ENCODE assay signal across 8 mouse cellular contexts in the genomic region with DNA sequence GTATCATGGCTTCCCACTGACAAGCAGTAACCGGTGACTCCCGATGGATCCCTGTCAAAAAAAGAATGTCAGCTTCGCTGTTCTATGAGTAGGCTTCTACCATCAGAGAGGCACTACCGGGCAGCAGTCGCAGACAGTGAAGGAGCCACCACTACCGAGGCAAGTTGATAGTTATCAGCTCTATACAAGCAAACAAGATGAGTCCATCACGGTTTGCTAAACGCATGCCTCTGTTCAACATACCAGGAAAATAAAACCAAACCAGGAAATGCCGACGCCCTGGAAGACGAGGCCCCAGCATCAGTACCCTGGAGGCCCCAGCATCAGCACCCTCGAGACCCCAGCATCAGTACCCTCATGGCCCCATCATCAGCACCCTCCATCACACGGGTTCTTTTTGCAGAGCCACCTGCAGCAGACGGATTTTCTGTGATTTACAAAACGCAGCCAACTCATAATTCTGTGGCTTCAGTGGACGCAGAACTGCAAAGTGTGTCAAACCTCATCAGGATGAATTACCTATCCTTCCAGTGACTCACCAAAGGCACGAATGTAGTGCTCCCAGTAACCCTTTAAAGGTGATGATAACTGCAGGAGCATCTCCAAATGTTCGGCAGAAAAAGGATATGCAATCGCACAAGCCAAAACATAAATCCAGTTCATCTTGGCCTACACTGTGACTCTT. TPM values are rescaled to one million over a fixed set of nuclear protein-coding genes. Genes with fewer than 3 reads are reported as not detected.
A peak's percentile ranks its signal among the peaks of the same experiment; 100 is the strongest.
DNase-seq lines count a peak whose midpoint lies in the region; ATAC-seq and TF ChIP-seq lines count a peak whose summit lies in the region.

No protein-coding gene starts in this region.

- 29% methylated on average over 19 of the region's 19 CpGs for WGBS in lung, postnatal 0 days
- 59% methylated on average over 19 of the region's 19 CpGs for WGBS in limb, embryonic 13.5 days

- H3K27me3 ChIP-seq in lung, postnatal 0 days (replicated peaks; ENCODE audit: insufficient read depth, low read length): no peaks in the 10 kb centered on the region
- 0 out of 2 replicates have a peak, but pooled peaks cover 7% of the 10 kb centered on the region for H3K27me3 ChIP-seq in limb, embryonic 13.5 days

- intact Hi-C loops in gastrocnemius, adult 2 months (cut with DNase I): loop anchor here (5.0 kb wide), 2 partner anchors 39 to 84 kb away; no protein-coding TSS in a partner anchor

- H3K36me3 ChIP-seq in lung, postnatal 0 days (ENCODE audit: insufficient read depth, low read length): 0 out of 2 replicates have a peak, but pooled peaks cover 3% of the 10 kb centered on the region
- peaks cover 9% of the 10 kb centered on the region; the same call in 1 of the 2 replicates for H3K36me3 ChIP-seq in limb, embryonic 13.5 days

- no peak overlapping the region; the same call in 1 of the 2 replicates for H3K9ac ChIP-seq in lung, postnatal 0 days (replicated peaks; ENCODE audit: low read depth)
- no peak overlapping the region for H3K9ac ChIP-seq in limb, embryonic 13.5 days

- H3K4me3 ChIP-seq in gastrocnemius, adult 2 months: peak overlapping the region; percentile 79
- H3K4me3 ChIP-seq in lung, postnatal 0 days (ENCODE audit: low read depth, low read length): peak overlapping the region; percentile 12; the same call in 1 of the 2 replicates
- 0 out of 2 replicates have a peak overlapping the region, but pooled peaks have one; percentile 3 for H3K4me3 ChIP-seq in limb, embryonic 13.5 days

- no peaks in the 10 kb centered on the region for H3K9me3 ChIP-seq in lung, postnatal 0 days (ENCODE audit: low read length)
- H3K9me3 ChIP-seq in limb, embryonic 13.5 days: no peaks in the 10 kb centered on the region

- TF ChIP-seq EP300 in lung, postnatal 0 days (IDR thresholded peaks at IDR 0.05): no peak

- peak overlapping the region; percentile 62 for H3K4me2 ChIP-seq in lung, postnatal 0 days (replicated peaks; ENCODE audit: low read depth, low read length)
- H3K4me2 ChIP-seq in limb, embryonic 13.5 days (replicated peaks): peak overlapping the region; percentile 52

- no peak for ATAC-seq in lung, postnatal 0 days
- no peak for ATAC-seq in limb, embryonic 13.5 days (ENCODE audit: low FRiP score, low read depth)
- ATAC-seq in monocyte, adult 5-6 weeks (replicated peaks; ENCODE audit: insufficient number of reproducible peaks, low FRiP score, low TSS enrichment, poor library complexity, severe bottlenecking): no peak

- no peak for DNase-seq in gastrocnemius, adult 2 months
- no peak for DNase-seq in gastrocnemius, adult 18-20 months (ENCODE audit: low spot score)
- DNase-seq in lung, postnatal 0 days (ENCODE audit: low spot score): no peak
- DNase-seq in lung, postnatal 36 days: no peak
- no peak for DNase-seq in frontal cortex, adult 2 months (ENCODE audit: extremely low spot score in 1 of 2, low spot score in 1 of 2)
- DNase-seq in adrenal gland, postnatal 10 days: no peak

- peaks cover 16% of the 10 kb centered on the region for H3K4me1 ChIP-seq in lung, postnatal 0 days (ENCODE audit: insufficient read depth, low read depth, low read length)
- peaks cover 29% of the 10 kb centered on the region for H3K4me1 ChIP-seq in limb, embryonic 13.5 days

- peak overlapping the region; percentile 93; the same call in 1 of the 2 replicates for H3K27ac ChIP-seq in gastrocnemius, adult 2 months
- H3K27ac ChIP-seq in lung, postnatal 0 days (ENCODE audit: low read length): no peak overlapping the region
- no peak overlapping the region for H3K27ac ChIP-seq in limb, embryonic 13.5 days

- no peak for TF ChIP-seq CTCF in gastrocnemius, adult 2 months (IDR thresholded peaks at IDR 0.05)
- TF ChIP-seq CTCF in lung, postnatal 0 days (IDR thresholded peaks at IDR 0.05): no peak

RNA-seq across cellular contexts. Expression of a gene that starts 2.6 kb away (rescaled TPM):
- total RNA-seq in gastrocnemius, adult 2 months (2021): 100 to 1,000 TPM in 1 of 2 experiments, 10 to 100 TPM in 1; 66.5 to 103 TPM
- total RNA-seq in gastrocnemius, adult 18-20 months (2021): 10 to 100 TPM; 68.7 to 96.8 TPM
- 425 and 457 TPM in 2 replicates for polyA plus RNA-seq in lung, postnatal 0 days (2015; fragmentation: Nextera tagmentation; extraction: Ambion mirVana)
- polyA plus RNA-seq in limb, embryonic 13.5 days (2015; fragmentation: Nextera tagmentation; extraction: Ambion mirVana): 180 and 183 TPM in 2 replicates
- polyA plus RNA-seq in frontal cortex, adult 2 months (2012; rRNA removed): 922 and 929 TPM in 2 replicates
- total RNA-seq in monocyte, adult 5-6 weeks (2017): 66.5 to 96.2 TPM (median 88.0 TPM) in 3 replicates
- 100 to 1,000 TPM; 290 to 292 TPM for total RNA-seq in adrenal gland, postnatal 10 days (2021)

Comparison
In these comparisons a context has a peak if more than half of its experiments do, and no peak if none do; other contexts are left out.
1. H3K4me3 ChIP-seq: peak in every context shown above with its lines; median percentile 79 in gastrocnemius, adult 2 months; 12 in lung, postnatal 0 days; 3 in limb, embryonic 13.5 days.